Mouse (Mus musculus) v-Abl transformed pro-B cells (cell line): Measurements from ENCODE around the gene Ntn3.

Source experiments
- in situ Hi-C, 2 experiments: fragments of 400-800 bp; cut with MboI; formaldehyde crosslinking; loops; one replicate each; pipeline ENCODE4 v1.15.1; 2025; ENCODE audit not compliant: unreplicated experiment in 2 of 2

The Ntn3 gene

GRCm38 (mm10) chr17:24193268-24193667 lies 16.1 kb downstream of the Ntn3 start:
- in situ Hi-C loops, result no loop called here

- in situ Hi-C loops, result no loop called here
Measured at GRCm38 (mm10) chr17:24192848-24193247, 16.5 kb downstream of the Ntn3 start.

GRCm38 (mm10) chr17:24191481-24191880 lies 17.9 kb downstream of the Ntn3 start:
- in situ Hi-C loops, result no loop called here

- in situ Hi-C loops, result no loop called here
Measured at GRCm38 (mm10) chr17:24190934-24191333, 18.4 kb downstream of the Ntn3 start.

GRCm38 (mm10) chr17:24174259-24174658 lies 35.1 kb downstream of the Ntn3 start:
- in situ Hi-C loops, result loop anchor here (5.0 to 10.0 kb wide), 4 partner anchors 68 to 268 kb away; partner anchors contain the start of genes Ccnf (in 1 of the 2) and Dnase1l2 (in 1 of the 2)

- in situ Hi-C loops, result loop anchor here (5.0 to 10.0 kb wide), 4 partner anchors 69 to 269 kb away; partner anchors contain the start of genes Ccnf (in 1 of the 2) and Dnase1l2 (in 1 of the 2)
Measured at GRCm38 (mm10) chr17:24173423-24173822, 35.9 kb downstream of the Ntn3 start.

- in situ Hi-C loops, result loop anchor here (5.0 to 10.0 kb wide), 4 partner anchors 71 to 271 kb away; partner anchors contain the start of genes Ccnf (in 1 of the 2) and Dnase1l2 (in 1 of the 2)
Measured at GRCm38 (mm10) chr17:24171738-24172137, 37.6 kb downstream of the Ntn3 start.

- in situ Hi-C loops, result loop anchor here (5.0 to 10.0 kb wide), 4 partner anchors 72 to 272 kb away; partner anchors contain the start of genes Ccnf (in 1 of the 2) and Dnase1l2 (in 1 of the 2)
Measured at GRCm38 (mm10) chr17:24170729-24171128, 38.6 kb downstream of the Ntn3 start.

- in situ Hi-C loops, result loop anchor here (5.0 to 10.0 kb wide), 4 partner anchors 72 to 272 kb away; partner anchors contain the start of genes Ccnf (in 1 of the 2) and Dnase1l2 (in 1 of the 2)
Measured at GRCm38 (mm10) chr17:24170125-24170524, 39.2 kb downstream of the Ntn3 start.

- in situ Hi-C loops, result loop anchor here (5.0 to 10.0 kb wide), 4 partner anchors 73 to 273 kb away; partner anchors contain the start of genes Ccnf (in 1 of the 2) and Dnase1l2 (in 1 of the 2)
Measured at GRCm38 (mm10) chr17:24169317-24170065, 39.8 kb downstream of the Ntn3 start, which contains the start of gene Atp6v0c. Gene Atp6v0c, minus strand, starts transcription at chr17:24169702.

GRCm38 (mm10) chr17:24168590-24169277 lies 40.6 kb downstream of the Ntn3 start:
- in situ Hi-C loops, result no loop called here

- in situ Hi-C loops, result no loop called here
Measured at GRCm38 (mm10) chr17:24167891-24168505, 41.3 kb downstream of the Ntn3 start.

GRCm38 (mm10) chr17:24167120-24167519 lies 42.2 kb downstream of the Ntn3 start:
- in situ Hi-C loops, result no loop called here

- in situ Hi-C loops, result no loop called here
Measured at GRCm38 (mm10) chr17:24164566-24165259, 44.6 kb downstream of the Ntn3 start.

- in situ Hi-C loops, result no loop called here
Measured at GRCm38 (mm10) chr17:24163176-24163962, 46.0 kb downstream of the Ntn3 start, which contains the start of gene Amdhd2. Gene Amdhd2, minus strand, starts transcription at chr17:24163766.

- in situ Hi-C loops, result no loop called here
Measured at GRCm38 (mm10) chr17:24162584-24163175, 46.7 kb downstream of the Ntn3 start.

GRCm38 (mm10) chr17:24161466-24161865 lies 47.9 kb downstream of the Ntn3 start:
- in situ Hi-C loops, result no loop called here

GRCm38 (mm10) chr17:24157526-24157925 lies 51.8 kb downstream of the Ntn3 start:
- in situ Hi-C loops, result no loop called here

GRCm38 (mm10) chr17:24157121-24157520 lies 52.2 kb downstream of the Ntn3 start:
- in situ Hi-C loops, result no loop called here
